Mouse (Mus musculus) A20 (cell line): Measurements from ENCODE around the gene Fbln2.

ENCODE experiments used
- DNase-seq: peaks from one replicate; pipeline ENCODE4 v3.0.0-alpha.2; 2011; ENCODE audit warnings: low read depth, low spot score

Fbln2 gene

GRCm38 (mm10) chr6:91279477-91279876 lies 67.2 kb downstream of the Fbln2 start:
- DNase-seq: peak; percentile 9

- DNase-seq: peak; percentile 65
These were observed 69.0 kb downstream of the Fbln2 start for GRCm38 (mm10) chr6:91281206-91281605.

- DNase-seq: no peak
These were observed 69.5 kb downstream of the Fbln2 start for GRCm38 (mm10) chr6:91281747-91282146.

GRCm38 (mm10) chr6:91283031-91283430 lies 70.8 kb downstream of the Fbln2 start:
- no peak for DNase-seq

- no peak for DNase-seq
These were observed 72.5 kb downstream of the Fbln2 start for GRCm38 (mm10) chr6:91284521-91285449.

GRCm38 (mm10) chr6:91285450-91285790 lies 73.2 kb downstream of the Fbln2 start:
- DNase-seq: no peak

- DNase-seq: no peak
These were observed 73.7 kb downstream of the Fbln2 start for GRCm38 (mm10) chr6:91285814-91286545.

- DNase-seq: peak; percentile 76
These were observed 74.4 kb downstream of the Fbln2 start for GRCm38 (mm10) chr6:91286624-91287023.

GRCm38 (mm10) chr6:91287148-91287547 lies 74.9 kb downstream of the Fbln2 start:
- DNase-seq: no peak

- no peak for DNase-seq
These were observed 75.4 kb downstream of the Fbln2 start for GRCm38 (mm10) chr6:91287636-91288035.

GRCm38 (mm10) chr6:91288251-91288785 lies 76.1 kb downstream of the Fbln2 start:
- no peak for DNase-seq

GRCm38 (mm10) chr6:91288961-91289360 lies 76.7 kb downstream of the Fbln2 start:
- DNase-seq: no peak

- DNase-seq: no peak
These were observed 78.7 kb downstream of the Fbln2 start for GRCm38 (mm10) chr6:91290937-91291336.

- DNase-seq: no peak
These were observed 83.2 kb downstream of the Fbln2 start for GRCm38 (mm10) chr6:91295431-91295830.

GRCm38 (mm10) chr6:91298828-91299227 lies 86.6 kb downstream of the Fbln2 start:
- DNase-seq: no peak

GRCm38 (mm10) chr6:91300079-91300478 lies 87.8 kb downstream of the Fbln2 start:
- DNase-seq: no peak

- DNase-seq: no peak
These were observed 89.6 kb downstream of the Fbln2 start for GRCm38 (mm10) chr6:91301839-91302238.

GRCm38 (mm10) chr6:91302337-91302736 lies 90.1 kb downstream of the Fbln2 start:
- DNase-seq: no peak

- DNase-seq: no peak
These were observed 91.9 kb downstream of the Fbln2 start for GRCm38 (mm10) chr6:91304172-91304571.

GRCm38 (mm10) chr6:91307972-91308371 lies 95.7 kb downstream of the Fbln2 start:
- DNase-seq: no peak

- DNase-seq: no peak
These were observed 98.9 kb downstream of the Fbln2 start for GRCm38 (mm10) chr6:91311204-91311603.

- DNase-seq: no peak
These were observed 100.2 kb downstream of the Fbln2 start for GRCm38 (mm10) chr6:91312491-91312890.
